Comparison of ENCODE assay signal across 17 mouse cellular contexts in genomic region chr17:5221558-5221957, GRCm38 (mm10).
A peak's percentile ranks its signal among the peaks of the same experiment; 100 is the strongest.
DNase-seq lines count a peak whose midpoint lies in the region; ATAC-seq and TF ChIP-seq lines count a peak whose summit lies in the region.
"Had no signal": no experiment of that assay in that cellular context is flagged by ENCODE, and none has a peak within 500 bp of the region (broad histone marks: within the 10 kb centered on the region; RNA-seq: fewer than 3 reads in every experiment).

No protein-coding gene starts in this region.

- no peaks in the 10 kb centered on the region for H3K27me3 ChIP-seq in forebrain, embryonic 13.5 days
- H3K27me3 ChIP-seq in forebrain, embryonic 14.5 days (replicated peaks; ENCODE audit: control insufficient read depth, insufficient read depth, low read length) = no peaks in the 10 kb centered on the region
- H3K27me3 ChIP-seq in kidney, adult 2 months (replicated peaks; ENCODE audit: control insufficient read depth, insufficient read depth, low read length) = no peaks in the 10 kb centered on the region
- H3K27me3 ChIP-seq in limb, embryonic 13.5 days = no peaks in the 10 kb centered on the region
- H3K27me3 ChIP-seq: liver, embryonic 13.5 days; neural tube, embryonic 12.5 days had no signal

- H3K4me3 ChIP-seq in forebrain, embryonic 13.5 days = no peak overlapping the region
- no peak overlapping the region for H3K4me3 ChIP-seq in forebrain, embryonic 14.5 days (ENCODE audit: low read depth, low read length)
- no peak overlapping the region for H3K4me3 ChIP-seq in kidney, adult 2 months (ENCODE audit: insufficient read depth, low read depth, low read length)
- no peak overlapping the region for H3K4me3 ChIP-seq in limb, embryonic 13.5 days
- H3K4me3 ChIP-seq: heart, embryonic 10.5 days; liver, embryonic 13.5 days; midbrain, embryonic 10.5 days; neural tube, embryonic 12.5 days had no signal

- TF ChIP-seq POLR2A in kidney, adult 2 months (IDR thresholded peaks at IDR 0.05; ENCODE audit: low read depth, low read length) = no peak

- peaks cover 67% of the 10 kb centered on the region for H3K4me1 ChIP-seq in forebrain, embryonic 13.5 days
- H3K4me1 ChIP-seq in forebrain, embryonic 14.5 days (ENCODE audit: control insufficient read depth, insufficient read depth, low read length) = peaks cover 43% of the 10 kb centered on the region
- H3K4me1 ChIP-seq in kidney, adult 2 months (ENCODE audit: control insufficient read depth, insufficient read depth, low read length) = peaks cover 25% of the 10 kb centered on the region
- H3K4me1 ChIP-seq in limb, embryonic 13.5 days = peaks cover 66% of the 10 kb centered on the region

- WGBS in forebrain, embryonic 13.5 days = 50% methylated on average over 4 of the region's 4 CpGs
- 32% methylated on average over 4 of the region's 4 CpGs for WGBS in forebrain, embryonic 14.5 days
- 43% methylated on average over 4 of the region's 4 CpGs for WGBS in kidney, adult 2 months
- 15% methylated on average over 4 of the region's 4 CpGs for WGBS in limb, embryonic 13.5 days

- no peak for DNase-seq in forebrain, embryonic 14.5 days (ENCODE audit: low spot score)
- peak; percentile 43 for DNase-seq in kidney, adult 2 months
- no peak for DNase-seq in kidney, postnatal 36 days
- DNase-seq in fat pad, adult 2 months (ENCODE audit: extremely low read depth, low read depth, low spot score) = peak; percentile 45
- DNase-seq in left cerebral cortex, adult 18-20 months (ENCODE audit: low spot score in 2 of 2) = no peak
- DNase-seq in spleen, postnatal 4 days (ENCODE audit: low spot score in 2 of 2) = no peak
- DNase-seq: adrenal gland, adult 2 months; B cell, adult 2 months; gastrocnemius, postnatal 10 days; layer of hippocampus, postnatal 36 days; liver, embryonic 13.5 days; spleen, adult 18-20 months had no signal

- H3K4me2 ChIP-seq in forebrain, embryonic 13.5 days = no peak overlapping the region
- H3K4me2 ChIP-seq in forebrain, embryonic 14.5 days (ENCODE audit: low read length) = no peak overlapping the region
- H3K4me2 ChIP-seq in limb, embryonic 13.5 days (replicated peaks) = no peak overlapping the region
- H3K4me2 ChIP-seq: liver, embryonic 13.5 days; neural tube, embryonic 12.5 days had no signal

- H3K9ac ChIP-seq in forebrain, embryonic 13.5 days = no peak overlapping the region
- no peak overlapping the region for H3K9ac ChIP-seq in forebrain, embryonic 14.5 days (ENCODE audit: low read length)
- H3K9ac ChIP-seq in limb, embryonic 13.5 days = 0 out of 2 replicates have a peak overlapping the region, but pooled peaks have one; percentile 31
- H3K9ac ChIP-seq: liver, embryonic 13.5 days; neural tube, embryonic 12.5 days had no signal

- H3K9me3 ChIP-seq in forebrain, embryonic 13.5 days (replicated peaks) = no peaks in the 10 kb centered on the region
- H3K9me3 ChIP-seq in forebrain, embryonic 14.5 days (replicated peaks; ENCODE audit: control insufficient read depth, low read length) = no peaks in the 10 kb centered on the region
- no peaks in the 10 kb centered on the region for H3K9me3 ChIP-seq in limb, embryonic 13.5 days
- H3K9me3 ChIP-seq: heart, embryonic 10.5 days; liver, embryonic 13.5 days; midbrain, embryonic 10.5 days; neural tube, embryonic 12.5 days had no signal

- no peaks in the 10 kb centered on the region for H3K36me3 ChIP-seq in forebrain, embryonic 13.5 days (ENCODE audit: poor library complexity, severe bottlenecking)
- no peaks in the 10 kb centered on the region for H3K36me3 ChIP-seq in forebrain, embryonic 14.5 days (ENCODE audit: control insufficient read depth, insufficient read depth, low read length)
- H3K36me3 ChIP-seq in kidney, adult 2 months (ENCODE audit: control insufficient read depth, insufficient read depth, low read length) = no peaks in the 10 kb centered on the region
- H3K36me3 ChIP-seq in limb, embryonic 13.5 days = no peaks in the 10 kb centered on the region
- H3K36me3 ChIP-seq: heart, embryonic 10.5 days; liver, embryonic 13.5 days; midbrain, embryonic 10.5 days; neural tube, embryonic 12.5 days had no signal

- no peak for ATAC-seq in forebrain, embryonic 13.5 days
- ATAC-seq in forebrain, embryonic 14.5 days = no peak
- ATAC-seq in limb, embryonic 13.5 days (ENCODE audit: low FRiP score, low read depth) = no peak

- TF ChIP-seq CTCF in kidney, adult 2 months (conservative IDR thresholded peaks at IDR 0.05; ENCODE audit: insufficient read depth, insufficient read length, low read depth, low read length) = no peak

- 0 out of 2 replicates have a peak overlapping the region, but pooled peaks have one; percentile 49 for H3K27ac ChIP-seq in forebrain, embryonic 13.5 days
- H3K27ac ChIP-seq in forebrain, embryonic 14.5 days (ENCODE audit: low read depth, low read length) = no peak overlapping the region
- H3K27ac ChIP-seq in kidney, adult 2 months (ENCODE audit: insufficient read depth, low read depth, low read length) = peak overlapping the region; percentile 0; the same call in 1 of the 2 replicates
- 0 out of 2 replicates have a peak overlapping the region, but pooled peaks have one; percentile 1 for H3K27ac ChIP-seq in limb, embryonic 13.5 days
- H3K27ac ChIP-seq: heart, embryonic 10.5 days; liver, embryonic 13.5 days had no signal

Comparison
In these comparisons a context has a peak if more than half of its experiments do, and no peak if none do; other contexts are left out.
1. DNase-seq: peak in kidney, adult 2 months (single experiment) and fat pad, adult 2 months (single experiment); none in forebrain, embryonic 14.5 days (single experiment), kidney, postnatal 36 days (0 of 2), left cerebral cortex, adult 18-20 months (0 of 2) and spleen, postnatal 4 days (0 of 2).